Mouse (Mus musculus) megakaryocyte, embryonic 14.5 days (primary cell): ENCODE results near the gene Arih2.

ENCODE experiments used
- FLI1 ChIP-seq: IDR thresholded peaks from 2 replicates; pipeline ENCODE4 v1.6.1; 2012; ENCODE audit warnings: low read length, inconsistent platforms, mixed read lengths
- GATA1 ChIP-seq: IDR thresholded peaks from 3 replicates; pipeline ENCODE4 v1.6.1; 2012; ENCODE audit warnings: mixed read lengths, low read length, inconsistent platforms, borderline replicate concordance

DNA sequence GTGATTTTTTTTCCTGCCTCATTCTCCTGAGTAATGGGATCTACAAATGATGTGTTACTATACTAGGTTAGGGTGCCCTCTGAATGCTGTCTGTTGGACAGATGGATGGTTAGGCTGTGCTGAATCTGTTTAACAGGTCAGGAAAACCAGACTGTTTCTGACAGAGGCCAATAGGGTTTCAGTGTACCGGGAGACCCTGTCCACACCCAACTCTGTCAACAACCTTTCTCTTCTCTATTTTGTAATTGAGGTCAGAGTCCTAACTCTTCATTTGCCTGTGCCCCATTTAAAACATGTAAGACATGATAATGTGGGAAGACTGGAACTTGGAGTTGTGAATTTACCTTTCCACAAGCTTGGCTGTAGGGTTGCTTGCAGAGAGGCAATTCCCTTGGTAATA lies 40.8 kb upstream of the Arih2 start:
- no peak for TF ChIP-seq GATA1
- no peak for TF ChIP-seq FLI1
